Mouse (Mus musculus) heart, postnatal 0 days (tissue): ENCODE results near the gene Fam20b. TPM values are rescaled to one million over a fixed set of nuclear protein-coding genes. Genes with fewer than 3 reads are reported as not detected.

ENCODE experiments used
- ATAC-seq: fragments of 200-750 bp; cut with Nextera tagmentation; 2 replicates; pipeline ENCODE4 v1.8.0; 2017; ENCODE audit warnings: low read depth, moderate number of reproducible peaks, moderate library complexity; ENCODE audit not compliant: insufficient read depth
- DNase-seq: peaks from one replicate; pipeline ENCODE4 v3.0.0-alpha.2; 2016; ENCODE audit warnings: low spot score
- H3K27ac ChIP-seq: fragments of 300-500 bp; sonication (generic); 2 replicates; pipeline ENCODE4 v1.5.1; 2014; ENCODE audit warnings: low read depth, mild to moderate bottlenecking
- H3K27me3 ChIP-seq: fragments of 300-500 bp; sonication (generic); 2 replicates; pipeline ENCODE4 v1.6.1; 2014; ENCODE audit warnings: low read length, mixed read lengths; ENCODE audit not compliant: control insufficient read depth, insufficient read depth
- H3K36me3 ChIP-seq: fragments of 300-500 bp; sonication (generic); replicated peaks from 2 replicates; pipeline ENCODE4 v1.6.1; 2014; ENCODE audit warnings: low read length, mixed read lengths; ENCODE audit not compliant: control insufficient read depth, insufficient read depth
- H3K4me1 ChIP-seq: fragments of 300-500 bp; sonication (generic); 2 replicates; pipeline ENCODE4 v1.6.1; 2014; ENCODE audit warnings: antibody characterized with exemption; ENCODE audit not compliant: control insufficient read depth, insufficient read depth
- H3K4me2 ChIP-seq: fragments of 300-500 bp; sonication (generic); 2 replicates; pipeline ENCODE4 v1.6.1; 2014; ENCODE audit warnings: low read depth, mild to moderate bottlenecking, low read length, moderate library complexity
- H3K4me3 ChIP-seq: fragments of 300-500 bp; sonication (generic); 2 replicates; pipeline ENCODE4 v1.5.1; 2014; ENCODE audit warnings: low read depth, low read length
- H3K9ac ChIP-seq: fragments of 300-500 bp; sonication (generic); replicated peaks from 2 replicates; pipeline ENCODE4 v1.6.1; 2014; ENCODE audit warnings: low read depth, low read length, mixed read lengths
- H3K9me3 ChIP-seq: fragments of 300-500 bp; sonication (generic); replicated peaks from 2 replicates; pipeline ENCODE4 v1.6.1; 2016; ENCODE audit warnings: low read length; ENCODE audit not compliant: control insufficient read depth
- CTCF ChIP-seq: IDR thresholded peaks from 2 replicates; pipeline ENCODE4 v1.5.1; 2016; ENCODE audit warnings: antibody characterized with exemption, control low read depth, low read depth
- EP300 ChIP-seq: IDR thresholded peaks from 2 replicates; pipeline ENCODE4 v1.6.1; 2016; ENCODE audit warnings: antibody characterized with exemption, low read depth
- WGBS: fragments of 180-500 bp; shearing (Covaris S2); extraction: QIAGEN DNeasy Blood & Tissue Kit; methylation state at CpG from one replicate; pipeline ENCODE4 v1.1.7; 2014; 5-methylcytosine and 5-hydroxymethylcytosine counted together
- polyA plus RNA-seq: library from polyadenylated mRNA; unstranded; fragments of >200 nt; fragmentation: Nextera tagmentation; extraction: Ambion mirVana; gene quantifications from 2 replicates; pipeline ENCODE4 v1.2.1, GENCODE M21; 2015
- total RNA-seq: library from RNA; depleted of rRNA; stranded (reverse); fragments of >200 nt; gene quantifications from 2 replicates; pipeline ENCODE4 v1.2.3, GENCODE M21; 2014; ENCODE audit warnings: low replicate concordance

The Fam20b gene
- total and polyA plus RNA-seq, 2 experiments from 2014 or later: 20.9 to 46.7 TPM

DNA sequence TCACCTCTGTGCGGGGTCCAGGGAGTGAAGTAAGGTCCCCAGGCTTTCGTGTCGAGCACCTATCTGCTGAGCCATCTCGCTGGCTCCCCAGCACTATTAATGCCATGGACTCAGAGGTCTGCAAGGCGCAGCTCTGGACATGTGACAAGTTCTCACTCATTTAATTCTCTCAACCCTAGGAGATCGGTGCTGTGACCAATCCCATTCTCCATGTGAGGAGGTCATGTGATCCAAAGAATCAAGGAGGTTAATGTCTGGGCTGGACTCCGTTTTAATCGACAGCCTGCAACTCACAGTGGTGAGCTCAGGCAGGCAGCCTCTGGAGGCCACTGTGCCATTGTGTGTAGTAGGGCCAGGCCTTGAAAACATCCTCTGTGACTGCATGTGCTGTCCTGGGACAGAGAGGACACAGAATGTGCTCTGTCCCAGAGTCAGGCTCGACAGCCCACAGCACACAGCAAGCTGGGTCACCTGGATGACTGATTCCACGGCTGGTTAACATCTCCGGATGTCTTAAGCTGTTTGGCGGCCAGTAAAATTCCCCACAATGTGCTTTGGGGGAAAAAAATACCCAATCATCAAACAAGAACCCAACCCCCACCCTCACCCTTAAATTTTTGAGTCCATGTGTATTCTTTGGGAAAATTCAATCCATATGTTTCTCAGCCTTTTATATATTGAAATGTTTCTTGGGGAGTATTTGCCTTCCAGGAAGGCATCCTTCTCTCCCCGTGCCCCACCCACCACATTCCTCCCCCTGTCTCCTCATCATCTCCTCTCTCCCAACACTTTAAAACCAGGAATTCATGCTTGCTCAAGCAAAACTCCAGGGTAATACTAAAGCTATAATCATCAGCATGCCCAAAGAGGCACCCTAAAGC, 41.9 kb upstream of the Fam20b start:
- Histone ChIP-seq H3K27ac (peak overlapping the region; percentile 44), H3K9ac (no peak overlapping the region)

DNA sequence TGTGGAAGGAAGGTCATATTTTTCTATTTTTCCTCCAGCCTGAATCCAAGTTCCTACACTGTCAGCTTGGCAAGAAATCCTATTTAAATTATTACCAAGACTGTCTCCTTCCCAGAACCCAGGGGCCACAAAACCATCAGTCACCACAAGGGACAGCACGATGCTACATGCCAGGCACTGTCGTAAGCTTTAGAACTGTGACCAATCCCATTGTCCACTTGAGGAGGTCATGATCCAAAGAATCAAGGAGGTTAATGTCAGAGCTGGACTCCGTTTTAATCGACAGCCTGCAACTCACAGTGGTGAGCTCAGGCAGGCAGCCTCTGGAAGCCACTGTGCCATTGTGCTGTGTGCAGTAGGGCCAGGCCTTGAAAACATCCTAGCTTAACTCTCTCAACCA, 39.4 kb upstream of the Fam20b start:
- 0 out of 2 replicates have a peak, but pooled peaks cover 3% of the 10 kb centered on the region for H3K9me3 ChIP-seq
- H3K4me2 ChIP-seq: no peak overlapping the region
- no peak overlapping the region for H3K4me3 ChIP-seq
- no peaks in the 10 kb centered on the region for H3K27me3 ChIP-seq
- H3K36me3 ChIP-seq: no peaks in the 10 kb centered on the region
- no peak for DNase-seq
- no peak overlapping the region for H3K27ac ChIP-seq
- H3K4me1 ChIP-seq: peaks cover 13% of the 10 kb centered on the region; the same call in 1 of the 2 replicates
- WGBS: 73% methylated on average over 4 of the region's 4 CpGs
- no peak overlapping the region for H3K9ac ChIP-seq
- TF ChIP-seq EP300: no peak
- TF ChIP-seq CTCF: no peak
- ATAC-seq: no peak

More for the DNA sequence above, 41.9 kb upstream of the Fam20b start:
- Histone ChIP-seq H3K9me3 (0 out of 2 replicates have a peak, but pooled peaks cover 3% of the 10 kb centered on the region), H3K4me3 (no peak overlapping the region), H3K4me2 (peak overlapping the region; percentile 26), H3K27me3 (no peaks in the 10 kb centered on the region), H3K4me1 (peaks cover 6% of the 10 kb centered on the region; the same call in 1 of the 2 replicates), H3K36me3 (no peaks in the 10 kb centered on the region)
- WGBS: 78% methylated on average over 13 of the region's 13 CpGs
- DNase-seq (no peak), ATAC-seq (0 out of 2 replicates have a peak, but pooled peaks have one; percentile 9)
- TF ChIP-seq EP300 (no peak), CTCF (no peak)

DNA sequence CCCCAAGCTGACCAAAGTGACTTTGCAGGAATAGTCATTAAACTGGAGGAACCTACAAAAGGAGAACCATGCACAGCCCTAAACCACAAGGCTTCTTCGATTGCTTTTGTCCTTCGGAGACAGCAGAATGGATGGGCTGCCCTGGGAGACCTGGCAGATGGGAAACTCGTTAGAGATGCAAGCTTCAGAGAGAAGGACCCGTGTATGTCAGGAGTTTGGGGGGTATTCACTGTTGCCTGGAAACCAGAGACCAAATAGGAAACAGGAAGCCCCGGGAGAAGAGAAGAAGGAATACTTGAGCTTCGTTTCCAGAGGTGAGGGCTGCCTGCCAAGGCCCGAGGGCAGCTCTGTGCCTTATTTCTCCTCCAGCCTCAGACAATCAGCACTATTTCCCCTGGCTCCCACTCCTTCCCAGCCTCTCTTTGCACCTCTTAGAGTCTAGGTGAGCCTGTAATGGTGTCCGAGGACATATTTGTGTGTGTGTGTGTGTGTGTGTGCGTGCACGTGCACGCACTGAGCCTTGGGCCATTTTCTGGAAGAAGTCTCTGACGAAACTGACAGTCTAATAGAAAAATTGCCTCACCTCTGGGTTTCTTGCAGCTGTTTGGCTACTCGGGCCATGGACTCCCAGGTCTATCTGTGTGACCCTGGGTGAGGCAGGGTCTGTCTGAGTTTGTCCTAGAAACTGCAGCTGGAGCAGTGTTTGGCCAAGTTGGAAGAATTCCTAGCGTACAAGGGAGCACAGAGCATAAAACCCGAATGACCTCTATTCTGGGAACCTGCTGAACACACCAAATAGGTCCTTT, 35.9 kb upstream of the Fam20b start:
- Histone ChIP-seq H3K27me3 (no peaks in the 10 kb centered on the region), H3K9me3 (0 out of 2 replicates have a peak, but pooled peaks cover 3% of the 10 kb centered on the region), H3K9ac (no peak overlapping the region), H3K4me3 (no peak overlapping the region), H3K36me3 (no peaks in the 10 kb centered on the region), H3K27ac (no peak overlapping the region), H3K4me1 (peaks cover 7% of the 10 kb centered on the region; the same call in 1 of the 2 replicates), H3K4me2 (no peak overlapping the region)
- TF ChIP-seq EP300 (no peak), CTCF (no peak)
- ATAC-seq (no peak), DNase-seq (no peak)
- 47% methylated on average over 15 of the region's 15 CpGs for WGBS

DNA sequence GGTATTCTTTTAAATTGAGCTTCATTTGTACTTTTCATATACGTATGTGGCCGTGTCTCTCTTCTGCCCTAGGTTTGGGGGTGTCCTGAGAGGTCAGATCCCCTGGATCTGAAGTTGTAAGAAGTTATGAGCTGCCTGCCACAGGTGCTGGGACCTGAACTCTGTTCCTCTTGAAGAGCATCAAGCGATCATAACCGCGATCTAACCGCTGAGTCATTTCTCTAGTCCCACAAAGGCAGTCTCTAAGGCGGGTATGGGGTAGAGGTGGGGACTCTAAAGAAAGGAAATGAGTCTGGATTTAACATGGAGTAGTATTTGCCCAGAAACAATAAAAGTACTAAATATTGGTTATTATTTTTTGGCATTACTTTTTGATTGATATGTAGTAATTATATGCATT, 34.1 kb upstream of the Fam20b start:
- no peaks in the 10 kb centered on the region for H3K27me3 ChIP-seq
- no peak overlapping the region for H3K9ac ChIP-seq
- TF ChIP-seq EP300: no peak
- no peak for TF ChIP-seq CTCF
- peaks cover 7% of the 10 kb centered on the region; the same call in 1 of the 2 replicates for H3K4me1 ChIP-seq
- DNase-seq (no peak), ATAC-seq (no peak)
- WGBS: 88% methylated on average over 7 of the region's 7 CpGs
- H3K36me3 ChIP-seq: no peaks in the 10 kb centered on the region
- no peak overlapping the region for H3K4me2 ChIP-seq
- H3K4me3 ChIP-seq: no peak overlapping the region
- H3K27ac ChIP-seq: no peak overlapping the region
- 0 out of 2 replicates have a peak, but pooled peaks cover 3% of the 10 kb centered on the region for H3K9me3 ChIP-seq

DNA sequence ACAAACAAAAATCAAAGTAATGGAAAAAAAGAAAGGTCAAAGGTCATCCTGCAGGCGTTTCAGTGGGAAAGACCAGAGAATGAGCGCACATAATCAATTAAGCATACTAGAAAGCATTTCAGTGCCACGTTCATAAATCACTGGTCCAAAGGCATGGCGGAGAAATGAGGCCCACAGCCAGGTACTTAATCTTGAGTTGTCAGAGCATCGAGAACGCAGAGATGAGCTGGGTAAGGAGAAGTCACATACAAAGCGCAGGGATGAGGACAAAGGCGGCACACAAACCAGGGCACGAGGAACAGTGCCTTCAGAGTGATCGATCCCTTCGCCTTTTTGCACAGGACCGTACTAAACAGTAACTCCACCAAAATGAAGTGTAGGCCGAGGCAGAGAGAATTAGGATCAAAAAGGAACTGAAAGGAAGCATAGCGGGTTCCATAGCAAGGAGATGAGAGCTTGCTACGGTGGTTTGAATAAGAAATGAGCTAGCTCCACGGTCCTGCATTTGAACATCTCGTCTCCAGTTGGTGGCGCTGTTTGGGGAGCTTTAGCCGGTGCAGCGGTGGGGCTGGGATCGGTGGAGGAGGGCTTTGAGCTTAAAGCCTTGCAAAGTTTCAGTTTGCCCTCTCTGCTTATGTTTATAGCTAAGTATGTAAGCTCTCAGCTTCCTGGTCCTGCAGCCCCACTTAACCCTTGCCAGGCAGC, 33.3 kb upstream of the Fam20b start:
- H3K27ac ChIP-seq: no peak overlapping the region
- peaks cover 7% of the 10 kb centered on the region; the same call in 1 of the 2 replicates for H3K4me1 ChIP-seq
- TF ChIP-seq CTCF: peak; percentile 82
- TF ChIP-seq EP300: no peak
- peak overlapping the region; percentile 1; the same call in 1 of the 2 replicates for H3K4me3 ChIP-seq
- no peak overlapping the region for H3K9ac ChIP-seq
- H3K27me3 ChIP-seq: no peaks in the 10 kb centered on the region
- peak overlapping the region; percentile 45 for H3K4me2 ChIP-seq
- 0 out of 2 replicates have a peak, but pooled peaks cover 3% of the 10 kb centered on the region for H3K9me3 ChIP-seq
- DNase-seq: peak; percentile 72
- H3K36me3 ChIP-seq: no peaks in the 10 kb centered on the region
- ATAC-seq: peak; percentile 70
- WGBS: 24% methylated on average over 21 of the region's 21 CpGs
